Mouse (Mus musculus): ENCODE results near the gene Prdm16.

The Prdm16 gene

GRCm38 (mm10) chr4:154299541-154300271, 337.0 kb downstream of the Prdm16 start:
- ChIA-PET CTCF (interaction anchor here (0.6 to 1.8 kb wide), 9 partner anchors 28 to 157 kb away, joined by 3 to 7 read pairs (median 3); partner anchors contain the start of gene Wrap73 (in 1 of the 4)), POLR2A (interaction anchor here in 2 of 4 experiments (0.5 to 2.1 kb wide), 4 partner anchors 9 to 919 kb away, joined by 3 to 7 read pairs (median 4); no protein-coding TSS in a partner anchor)

- ChIA-PET POLR2A (interaction anchor here in 2 of 4 experiments (0.9 to 2.1 kb wide), 6 partner anchors 8 to 358 kb away, joined by 3 to 8 read pairs (median 4); partner anchors contain the start of genes A430005L14Rik (in 1 of the 2) and Megf6 (in 1 of the 2)), CTCF (interaction anchor here in 3 of 4 experiments (0.6 to 1.8 kb wide), 13 partner anchors 31 to 1021 kb away, joined by 3 to 12 read pairs (median 5); partner anchors contain the start of gene Smim1 (in 1 of the 3))
Observed at GRCm38 (mm10) chr4:154297761-154298160, 338.9 kb downstream of the Prdm16 start.

- ChIA-PET POLR2A (no interaction called here), CTCF (interaction anchor here in 1 of 4 experiments (0.8 kb wide), 1 partner anchor 135 kb away, joined by 4 read pairs; no protein-coding TSS in a partner anchor)
Observed at GRCm38 (mm10) chr4:154294262-154294731, 342.4 kb downstream of the Prdm16 start.

- CTCF ChIA-PET = interaction anchor here in 1 of 4 experiments (0.8 kb wide), 1 partner anchor 134 kb away, joined by 4 read pairs; no protein-coding TSS in a partner anchor
Observed at GRCm38 (mm10) chr4:154293735-154294201, 342.9 kb downstream of the Prdm16 start.

GRCm38 (mm10) chr4:154283671-154284070, 353.0 kb downstream of the Prdm16 start:
- POLR2A ChIA-PET = no interaction called here
- CTCF ChIA-PET = interaction anchor here in 1 of 4 experiments (0.6 kb wide), 1 partner anchor 74 kb away, joined by 3 read pairs; no protein-coding TSS in a partner anchor

More at GRCm38 (mm10) chr4:154293735-154294201, 342.9 kb downstream of the Prdm16 start:
- POLR2A ChIA-PET = no interaction called here

GRCm38 (mm10) chr4:154279481-154279880, 357.2 kb downstream of the Prdm16 start:
- ChIA-PET CTCF (interaction anchor here in 3 of 4 experiments (0.5 to 1.3 kb wide), 3 partner anchors 208 to 499 kb away, joined by 3 to 5 read pairs (median 3); partner anchors contain the start of gene Smim1 (in 1 of the 3)), POLR2A (interaction anchor here in 1 of 4 experiments (0.5 kb wide), 1 partner anchor 25 kb away, joined by 3 read pairs; no protein-coding TSS in a partner anchor)

GRCm38 (mm10) chr4:154273000-154273399, 363.7 kb downstream of the Prdm16 start:
- ChIA-PET CTCF (interaction anchor here in 3 of 4 experiments (0.6 to 1.6 kb wide), 6 partner anchors 10 to 295 kb away, joined by 3 to 6 read pairs (median 3); no protein-coding TSS in a partner anchor), POLR2A (interaction anchor here in 2 of 4 experiments (0.5 to 1.0 kb wide), 3 partner anchors 18 to 105 kb away, joined by 3 read pairs; no protein-coding TSS in a partner anchor)

GRCm38 (mm10) chr4:154269520-154269919, 367.2 kb downstream of the Prdm16 start:
- CTCF ChIA-PET = interaction anchor here in 1 of 4 experiments (0.6 kb wide), 1 partner anchor 509 kb away, joined by 3 read pairs; no protein-coding TSS in a partner anchor
- POLR2A ChIA-PET = no interaction called here

- CTCF ChIA-PET = no interaction called here
- POLR2A ChIA-PET = no interaction called here
Observed at GRCm38 (mm10) chr4:154267511-154267910, 369.2 kb downstream of the Prdm16 start.

All from embryonic stem cell, embryonic (primary cell).